Mouse (Mus musculus): ENCODE results near the gene Fbxo46.

Gene Fbxo46

DNA sequence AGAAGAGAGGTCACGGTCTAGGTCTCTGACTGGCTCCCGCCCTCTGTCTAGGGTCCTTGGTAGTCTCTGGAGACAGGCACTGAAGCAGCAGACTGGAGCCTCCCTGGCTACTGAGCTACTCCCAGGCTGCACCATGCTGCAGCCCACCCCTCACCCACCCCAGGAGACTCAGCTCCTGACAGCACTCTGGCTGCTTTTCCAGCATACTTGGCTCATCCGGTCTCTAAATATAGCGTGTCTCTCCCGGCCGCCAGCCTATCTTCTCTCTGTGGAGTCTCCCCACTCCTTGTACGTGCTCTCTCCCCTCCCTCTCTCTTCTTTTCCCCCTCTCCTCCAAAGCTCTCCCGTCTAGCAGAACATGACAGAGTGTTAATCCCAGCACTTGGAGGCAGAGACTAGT, 50.5 kb downstream of the Fbxo46 start:
- DNase-seq, result no peak

DNA sequence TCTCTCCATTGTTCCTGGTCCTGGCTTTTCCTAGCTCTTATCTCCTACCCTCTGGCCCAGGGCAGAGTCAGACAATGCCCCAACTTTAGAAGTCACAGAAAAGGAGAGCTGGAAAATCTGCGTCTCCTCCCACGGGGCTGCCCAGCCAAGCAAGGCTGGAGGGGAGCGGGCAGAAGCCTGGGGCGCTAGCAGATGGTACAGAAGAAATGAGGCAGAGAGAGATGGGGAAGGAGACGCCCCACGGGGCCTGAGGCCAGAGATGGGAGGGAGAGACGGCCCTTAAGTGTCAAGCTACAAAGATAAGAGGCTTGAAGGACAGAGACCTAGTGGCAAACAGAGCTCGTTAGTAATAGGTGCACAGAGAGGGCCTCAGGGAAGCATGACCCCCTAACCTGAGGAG, 52.2 kb downstream of the Fbxo46 start:
- peak; percentile 61 to 63 for DNase-seq

DNA sequence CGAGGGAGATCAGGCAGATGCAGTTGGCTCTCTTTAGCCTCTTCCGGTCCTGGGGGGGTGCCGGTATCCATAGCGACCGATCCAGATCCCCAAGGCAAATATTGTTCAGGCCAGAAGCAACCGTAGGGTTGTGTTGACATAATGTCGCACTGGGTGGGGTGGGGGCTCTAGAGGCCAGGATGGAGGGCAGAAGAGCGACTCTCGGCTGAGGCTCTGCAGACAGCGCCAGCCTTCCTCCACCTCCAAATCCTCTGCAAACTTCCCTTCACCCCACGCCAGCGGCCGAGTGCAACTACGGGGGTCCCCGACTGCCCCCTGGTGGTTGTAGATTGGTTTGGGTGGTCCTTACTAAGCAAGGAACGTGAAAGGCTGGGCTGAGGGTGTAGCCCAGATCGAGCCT, 53.2 kb downstream of the Fbxo46 start:
- peak; percentile 67 to 83 for DNase-seq

DNA sequence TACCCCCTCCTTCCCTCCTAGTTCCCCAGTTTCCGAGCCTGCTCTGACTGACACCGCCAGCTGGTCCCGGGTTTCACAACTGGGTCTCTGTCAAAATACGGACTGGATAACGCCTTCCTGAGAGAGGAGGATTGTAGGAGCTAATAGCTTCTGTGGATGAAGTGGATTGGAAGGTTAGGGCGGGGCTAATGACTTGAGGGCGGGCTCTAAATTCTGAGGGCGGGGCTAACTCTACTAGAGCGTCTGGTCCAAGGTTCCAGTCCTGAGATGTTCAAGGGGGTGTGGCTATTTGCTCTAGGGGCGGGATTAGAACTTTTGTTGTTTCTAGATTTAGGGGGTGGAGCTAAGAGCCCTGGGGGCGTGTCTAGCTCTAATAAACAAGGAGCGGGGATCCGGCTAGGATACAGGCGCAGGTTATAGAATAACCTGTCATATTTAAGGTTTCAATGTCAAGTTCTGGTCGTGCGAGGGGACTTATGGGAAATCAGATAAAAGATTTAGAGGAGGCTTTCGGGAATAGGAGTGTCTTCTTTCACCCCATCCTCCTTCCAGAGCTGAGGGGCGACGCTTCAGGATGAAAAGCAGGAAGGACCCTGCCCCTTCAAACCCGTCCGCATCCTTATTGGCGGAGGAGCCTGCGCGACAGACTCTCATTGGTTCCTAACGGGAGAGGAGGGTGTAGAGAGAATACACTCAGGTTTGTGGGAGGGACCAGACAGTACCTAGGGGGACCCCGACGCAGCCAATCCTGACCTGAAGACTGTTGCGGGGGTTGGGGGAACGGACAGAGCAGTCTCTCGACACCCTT, 56.3 kb downstream of the Fbxo46 start, which contains the start of gene Eml2:
Eml2 (plus strand) TSS at position 714 of the 808 bp plus-strand sequence.
- DNase-seq, result peak; percentile 68 to 82

DNA sequence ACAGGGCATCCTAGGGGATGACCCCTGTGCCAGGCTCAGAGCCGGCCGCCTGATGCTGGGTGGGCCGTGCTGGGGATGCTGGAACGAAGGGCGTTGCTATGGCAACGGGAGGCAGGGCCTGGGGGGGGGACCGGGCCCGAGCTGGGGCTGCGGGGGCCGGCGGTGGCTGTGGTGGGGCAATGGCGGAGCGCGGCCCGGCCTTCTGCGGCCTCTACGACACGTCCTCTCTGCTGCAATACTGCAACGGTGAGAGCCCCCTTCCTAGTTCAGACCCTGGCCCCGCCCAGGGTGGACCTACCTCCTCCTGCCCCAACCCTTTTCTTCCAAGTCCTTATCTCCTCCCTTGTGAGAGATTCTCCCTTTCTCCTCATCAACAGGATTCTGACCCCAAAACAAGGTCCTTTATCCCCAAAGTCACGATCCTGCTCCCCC, 56.9 kb downstream of the Fbxo46 start:
- DNase-seq, result peak in 1 of 2 experiments; percentile 86

DNA sequence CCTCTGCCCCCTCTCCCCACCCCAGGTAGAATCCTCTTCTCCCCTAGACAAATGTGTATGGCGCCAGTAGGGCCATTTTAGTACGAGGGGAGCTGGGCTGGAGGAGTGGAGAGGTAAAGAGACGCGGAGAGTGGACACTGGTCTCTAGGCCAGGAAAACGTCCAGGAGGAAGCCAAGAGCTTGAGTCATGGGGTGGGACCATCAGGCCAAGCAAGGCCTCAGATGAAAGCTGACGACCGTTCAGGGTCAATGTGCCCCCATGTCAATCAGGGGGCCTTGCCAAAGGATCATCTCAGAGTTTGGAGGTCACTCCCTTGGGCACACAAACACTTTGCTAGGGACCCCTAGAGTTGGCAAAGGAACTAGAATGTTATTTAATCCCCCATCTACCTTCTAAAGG, 57.6 kb downstream of the Fbxo46 start:
- peak; percentile 33 to 39 for DNase-seq

DNA sequence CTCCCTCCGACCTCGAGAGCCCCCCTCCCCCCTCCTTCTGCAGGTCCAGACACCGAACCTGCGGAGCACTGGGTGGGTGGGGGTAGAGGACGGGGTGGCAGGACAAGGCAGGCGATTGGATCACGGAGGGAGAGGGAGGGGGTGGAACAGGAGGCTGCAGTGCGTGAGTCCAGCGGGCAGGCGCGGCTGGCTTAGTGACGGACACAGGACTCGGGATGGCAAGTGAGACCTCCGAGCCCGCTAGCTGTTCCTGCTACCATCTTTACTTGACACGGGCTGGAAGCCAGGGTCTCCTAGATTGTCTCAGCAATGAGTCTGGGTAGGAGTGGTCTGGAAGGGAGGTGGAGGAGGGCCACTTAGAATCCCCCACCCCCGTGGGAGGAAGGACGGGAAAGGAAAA, 58.4 kb downstream of the Fbxo46 start:
- peak; percentile 45 to 61 for DNase-seq

DNA sequence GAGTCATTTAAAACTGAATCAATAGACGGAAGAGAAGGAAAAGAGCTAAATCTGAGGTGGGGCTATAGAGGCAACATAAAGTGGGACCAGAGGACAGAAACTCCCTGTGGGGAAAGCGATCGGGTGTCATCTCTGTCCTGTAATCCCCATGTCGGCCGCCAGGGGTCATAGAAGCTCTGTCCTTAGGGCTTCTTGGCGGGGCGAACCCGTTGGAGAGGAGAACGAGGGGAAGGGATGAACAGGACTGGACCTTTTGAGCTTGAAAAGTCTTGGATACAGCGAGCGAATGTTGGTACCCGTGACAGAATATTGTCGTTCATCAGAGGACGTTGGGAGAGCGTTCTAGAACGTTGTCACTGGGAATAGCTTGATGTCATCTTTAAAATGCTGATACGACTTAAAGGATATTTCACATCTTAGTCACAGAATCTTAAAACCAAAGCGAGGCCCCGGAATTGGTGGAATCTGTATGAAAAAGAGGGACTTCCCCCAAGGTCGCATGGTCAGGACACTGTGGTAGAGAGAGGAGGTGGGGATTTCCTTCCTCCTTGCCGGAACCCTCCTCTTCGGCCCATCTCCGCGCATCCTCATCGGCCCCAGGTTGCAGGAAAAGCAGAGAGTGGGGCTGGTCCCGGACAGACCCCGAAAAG, 58.9 kb downstream of the Fbxo46 start:
- peak; percentile 86 to 92 for DNase-seq

DNA sequence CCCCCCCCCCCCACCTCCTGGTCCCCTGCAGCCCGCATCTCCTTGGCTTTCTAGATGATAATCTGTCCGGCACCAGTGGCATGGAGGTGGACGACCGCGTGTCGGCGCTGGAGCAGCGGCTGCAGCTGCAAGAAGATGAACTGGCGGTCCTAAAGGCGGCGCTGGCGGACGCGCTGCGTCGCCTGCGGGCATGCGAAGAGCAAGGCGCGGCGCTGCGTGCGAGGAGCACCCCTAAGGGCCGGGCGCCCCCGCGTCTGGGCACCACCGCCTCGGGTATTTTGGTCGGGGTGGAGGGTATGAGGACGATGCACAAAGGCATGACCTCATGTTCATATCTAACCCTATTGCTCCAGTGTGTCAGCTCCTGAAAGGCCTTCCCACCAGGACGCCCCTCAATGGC, 59.5 kb downstream of the Fbxo46 start:
- DNase-seq, result peak; percentile 41 to 71

DNA sequence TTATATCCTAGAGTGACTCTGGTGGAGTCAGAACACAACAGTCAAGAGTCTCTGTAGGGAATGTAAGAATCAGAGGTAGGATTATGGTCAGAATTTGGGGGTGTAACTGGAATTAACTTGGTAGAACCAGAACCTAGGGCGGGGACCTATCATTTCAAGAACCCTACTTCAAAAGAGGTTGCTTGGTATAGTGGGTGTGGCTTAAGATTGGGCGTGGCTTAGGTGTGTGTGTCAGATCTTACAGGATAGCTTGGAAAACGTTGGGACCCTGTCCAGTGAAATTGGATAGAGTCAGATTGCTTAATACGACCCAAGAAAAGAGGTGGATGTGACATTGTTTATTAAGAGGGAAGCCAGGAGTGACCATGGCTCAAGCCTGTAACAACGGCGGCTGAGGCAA, 60.3 kb downstream of the Fbxo46 start:
- no peak for DNase-seq

DNA sequence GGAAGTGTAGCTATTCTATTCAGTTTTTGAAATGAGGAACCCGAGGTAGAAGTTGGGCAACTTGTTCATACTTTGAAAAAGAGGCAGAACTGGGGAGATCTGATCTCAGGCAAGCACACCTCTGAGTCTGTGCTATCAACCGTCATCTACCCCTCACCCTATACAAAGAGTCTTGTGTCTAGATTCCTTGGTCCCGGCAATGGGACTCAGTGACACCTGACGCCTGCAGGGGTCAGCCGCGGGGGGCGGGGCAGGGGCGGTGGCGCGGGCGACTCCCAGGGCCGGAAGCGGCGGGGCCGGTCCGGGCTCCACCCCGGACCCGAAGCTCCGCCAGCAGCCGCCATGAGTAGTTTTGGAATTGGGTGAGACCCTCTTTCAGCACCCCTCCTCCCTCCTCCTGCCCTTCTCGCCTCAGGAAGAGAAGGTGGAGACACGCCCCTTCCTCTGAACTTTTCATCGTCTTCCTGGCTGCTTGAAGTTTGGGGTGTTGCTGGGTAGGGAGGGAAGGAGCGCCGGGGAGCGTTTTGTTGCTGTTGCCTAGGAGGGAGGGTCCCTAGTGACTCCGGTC, 61.3 kb downstream of the Fbxo46 start:
- no peak for DNase-seq

DNA sequence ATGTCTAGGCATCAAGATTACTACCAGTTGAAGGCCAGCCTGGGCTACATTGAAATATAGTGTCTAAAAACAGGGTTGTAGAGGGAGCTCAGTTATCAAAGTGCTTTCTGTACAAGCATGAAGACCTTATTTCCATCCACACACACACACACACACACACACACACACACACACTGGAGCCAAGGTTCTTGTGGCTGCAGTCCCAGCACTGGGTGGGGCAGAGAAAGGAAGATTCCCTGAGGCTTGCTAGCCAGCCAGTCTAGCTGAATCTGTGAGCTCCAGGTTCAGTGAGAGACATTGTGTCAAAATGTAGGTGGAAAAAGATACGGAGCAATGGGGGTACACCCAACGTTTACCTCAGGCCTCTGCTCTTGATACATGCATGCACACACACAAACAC, 64.6 kb downstream of the Fbxo46 start:
- DNase-seq, result no peak

DNA sequence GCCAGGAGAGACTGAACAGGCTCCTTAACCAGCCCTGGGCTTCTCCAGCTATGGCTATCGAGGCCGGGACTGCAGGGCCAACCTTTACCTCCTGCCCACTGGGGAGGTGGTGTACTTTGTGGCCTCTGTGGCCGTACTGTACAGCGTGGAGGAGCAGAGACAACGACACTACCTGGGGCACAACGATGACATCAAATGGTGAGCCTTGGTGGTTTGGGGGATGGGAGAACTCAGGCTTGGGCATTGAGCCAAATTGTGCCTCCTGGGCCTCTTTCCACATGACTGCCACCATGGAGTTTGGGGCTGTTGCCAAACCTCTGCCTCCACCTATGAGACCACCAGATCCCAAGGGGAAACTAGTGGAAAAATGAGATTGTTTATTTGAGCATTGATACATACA, 65.1 kb downstream of the Fbxo46 start:
- DNase-seq, result no peak

Measured in cerebellum, postnatal 25 days (tissue).